Mouse (Mus musculus) c-Kit-negative CD71-positive TER-119-positive erythroid progenitor cells, embryonic 14.5 days (primary cell): Measurements from ENCODE around the gene Cyp27a1.

Experiments used
- DNase-seq: peaks from one replicate; pipeline ENCODE4 v3.0.0-alpha.2; 2013; ENCODE audit warnings: low read depth, low spot score

Cyp27a1 gene

GRCm38 (mm10) chr1:74718113-74718512 is 4.7 kb downstream of the Cyp27a1 start:
- DNase-seq: no peak

GRCm38 (mm10) chr1:74719281-74719680 is 5.9 kb downstream of the Cyp27a1 start:
- DNase-seq: no peak

- no peak for DNase-seq
Measured at GRCm38 (mm10) chr1:74721657-74722056, 8.3 kb downstream of the Cyp27a1 start.

- DNase-seq: no peak
Measured at GRCm38 (mm10) chr1:74723748-74724147, 10.4 kb downstream of the Cyp27a1 start.

- DNase-seq: no peak
Measured at GRCm38 (mm10) chr1:74726114-74726513, 12.7 kb downstream of the Cyp27a1 start.

DNA sequence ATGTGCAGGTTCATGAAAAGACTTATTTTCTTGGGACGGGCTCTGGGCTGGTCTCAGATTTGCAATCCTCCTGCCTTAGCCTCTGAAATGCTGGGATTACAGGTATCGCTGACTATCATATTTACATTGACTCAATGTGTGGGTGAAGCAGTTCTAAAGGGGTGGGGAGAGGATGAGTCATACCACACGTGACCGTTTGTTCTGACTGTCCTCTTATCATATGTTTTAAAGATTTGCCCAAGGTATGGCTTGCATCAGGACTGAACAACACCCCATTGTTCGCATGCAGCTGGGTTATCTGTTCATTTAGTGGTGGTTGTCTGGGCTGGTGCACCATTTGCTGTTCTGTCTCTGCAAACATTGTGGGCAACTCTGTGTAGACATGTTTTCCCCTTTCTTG is 13.3 kb downstream of the Cyp27a1 start:
- DNase-seq: no peak

DNA sequence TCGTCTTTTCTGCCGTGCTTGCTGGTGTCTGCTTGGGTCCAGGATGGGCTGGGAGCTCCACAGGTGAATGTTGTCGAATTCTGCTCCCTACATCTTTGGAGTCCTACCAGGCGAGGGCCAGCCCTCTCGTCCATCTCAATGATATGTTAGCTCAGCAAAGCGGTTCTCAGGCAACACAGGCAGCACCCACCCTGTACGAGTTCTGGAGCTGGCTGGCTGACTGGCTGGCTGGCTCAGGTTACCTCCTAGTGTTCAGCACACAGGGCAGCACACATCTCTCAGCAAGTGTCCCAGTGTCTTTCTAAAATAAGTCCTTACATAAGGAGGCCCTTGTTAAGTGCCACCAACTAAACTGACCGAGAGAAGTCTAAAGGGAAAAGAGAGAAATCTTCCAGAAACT is 15.1 kb downstream of the Cyp27a1 start:
- DNase-seq: no peak

DNA sequence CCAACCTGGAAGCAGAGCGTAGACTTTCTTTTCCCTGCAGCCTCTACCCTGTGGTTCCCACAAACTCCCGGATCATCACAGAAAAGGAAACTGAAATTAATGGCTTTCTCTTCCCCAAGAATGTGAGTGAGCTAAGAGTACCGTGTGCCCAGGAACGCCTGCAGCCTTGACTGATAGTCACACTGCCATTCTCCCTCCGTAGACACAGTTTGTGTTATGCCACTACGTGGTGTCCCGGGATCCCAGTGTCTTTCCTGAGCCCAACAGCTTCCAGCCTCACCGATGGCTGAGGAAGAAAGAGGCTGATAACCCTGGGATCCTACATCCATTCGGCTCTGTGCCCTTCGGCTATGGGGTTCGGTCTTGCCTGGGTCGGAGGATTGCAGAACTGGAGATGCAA is 23.6 kb downstream of the Cyp27a1 start:
- DNase-seq: no peak

GRCm38 (mm10) chr1:74737500-74737899 is 24.1 kb downstream of the Cyp27a1 start:
- no peak for DNase-seq

DNA sequence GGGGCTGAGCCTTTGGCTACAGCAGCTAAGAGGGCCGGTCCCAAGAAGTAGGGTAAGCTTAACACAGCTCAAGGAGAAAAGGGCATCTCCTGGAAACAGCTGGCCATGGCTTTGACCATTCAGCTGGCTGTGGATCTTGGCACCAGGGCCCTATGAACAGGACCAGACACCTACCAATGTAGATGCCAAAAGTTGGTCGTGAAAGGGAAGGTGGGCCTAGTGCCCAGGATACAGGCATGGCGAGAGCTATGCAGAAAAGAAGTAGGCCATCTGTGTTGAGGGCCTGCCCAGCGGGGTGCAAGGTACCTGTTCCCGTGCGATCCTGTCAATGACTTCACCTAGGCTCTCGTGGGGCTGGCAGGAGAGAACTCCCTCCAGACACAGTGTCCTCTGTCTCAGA is 27.5 kb downstream of the Cyp27a1 start:
- DNase-seq: no peak

- no peak for DNase-seq
Measured at GRCm38 (mm10) chr1:74747335-74747734, 34.0 kb downstream of the Cyp27a1 start.

- no peak for DNase-seq
Measured at GRCm38 (mm10) chr1:74748643-74749271, 35.4 kb downstream of the Cyp27a1 start, which contains the start of gene Prkag3. Gene Prkag3 (minus strand): TSS chr1:74749221.

- no peak for DNase-seq
Measured at GRCm38 (mm10) chr1:74749301-74749700, 35.9 kb downstream of the Cyp27a1 start.

DNA sequence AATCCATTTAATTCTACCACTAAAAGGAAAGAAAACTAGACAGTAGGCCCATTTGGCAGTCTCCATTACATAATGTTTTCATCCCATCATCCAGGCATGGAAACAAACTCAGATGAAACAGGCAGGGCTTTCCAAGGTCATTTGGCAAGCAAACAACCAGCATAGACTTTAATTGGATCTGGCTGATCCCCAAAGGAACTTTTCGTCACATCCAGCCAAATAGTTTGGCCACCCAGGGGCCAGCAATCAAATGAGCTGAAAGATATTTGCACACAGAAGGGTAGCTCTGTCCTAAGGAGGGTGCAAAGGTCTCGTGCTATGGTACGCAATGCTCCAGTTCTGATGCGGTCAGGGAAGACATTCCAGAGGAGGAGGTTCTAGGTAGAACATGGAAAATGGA is 37.3 kb downstream of the Cyp27a1 start:
- no peak for DNase-seq

DNA sequence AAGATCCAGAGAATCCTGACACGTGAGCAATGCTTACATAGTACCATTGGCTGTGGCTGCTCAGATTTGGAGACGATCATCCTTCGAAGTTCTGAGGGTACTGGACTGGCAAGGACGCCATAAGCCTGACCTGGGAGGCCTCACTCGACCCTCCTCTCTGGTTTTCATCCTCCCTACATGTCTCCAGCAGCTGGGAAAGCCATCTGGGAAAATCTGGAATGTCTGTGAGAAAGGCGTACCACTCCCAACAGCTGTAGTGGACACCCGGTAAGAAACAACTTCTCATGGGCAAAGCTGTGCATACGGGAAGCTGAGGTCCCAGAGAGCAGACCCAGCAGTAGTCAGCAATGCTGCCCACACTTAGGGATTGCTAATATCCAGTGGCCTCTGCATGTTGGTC is 38.8 kb downstream of the Cyp27a1 start:
- DNase-seq: no peak

- no peak for DNase-seq
Measured at GRCm38 (mm10) chr1:74752833-74753232, 39.5 kb downstream of the Cyp27a1 start.

DNA sequence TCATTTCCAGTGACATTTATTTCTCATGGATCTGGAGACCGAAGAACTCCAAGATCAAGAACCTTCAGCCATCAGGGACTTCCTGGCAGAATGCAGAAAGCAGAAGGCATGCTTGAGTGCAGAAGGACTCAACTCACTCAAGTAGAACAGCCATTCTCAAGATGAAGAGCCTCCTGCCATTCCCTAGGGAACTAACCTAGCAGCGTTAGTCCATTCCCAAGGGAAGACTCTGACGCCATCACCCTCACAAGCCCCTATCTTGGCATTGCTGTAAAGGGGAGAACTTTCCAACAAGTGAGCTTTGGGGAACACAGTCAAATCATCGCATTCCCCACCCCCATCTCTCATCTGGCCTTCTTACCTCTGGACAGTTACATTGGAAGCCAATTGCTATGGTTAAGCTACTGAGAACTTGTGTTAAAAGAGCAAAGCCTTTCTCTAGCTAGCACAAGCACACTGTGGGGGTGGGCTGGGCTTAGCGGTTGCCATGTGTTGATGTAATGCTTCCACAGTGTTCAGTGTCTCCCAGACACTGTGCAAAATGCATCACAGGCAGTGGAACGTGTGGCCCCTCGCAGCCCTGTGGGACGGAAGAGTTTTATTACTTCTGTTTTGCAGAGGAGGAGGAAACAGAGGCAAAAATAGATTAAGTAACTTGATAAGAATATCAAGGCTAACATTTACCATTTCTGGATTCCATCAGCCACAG is 40.0 kb downstream of the Cyp27a1 start:
- no peak for DNase-seq

GRCm38 (mm10) chr1:74754175-74754785 is 40.9 kb downstream of the Cyp27a1 start:
- DNase-seq: no peak

DNA sequence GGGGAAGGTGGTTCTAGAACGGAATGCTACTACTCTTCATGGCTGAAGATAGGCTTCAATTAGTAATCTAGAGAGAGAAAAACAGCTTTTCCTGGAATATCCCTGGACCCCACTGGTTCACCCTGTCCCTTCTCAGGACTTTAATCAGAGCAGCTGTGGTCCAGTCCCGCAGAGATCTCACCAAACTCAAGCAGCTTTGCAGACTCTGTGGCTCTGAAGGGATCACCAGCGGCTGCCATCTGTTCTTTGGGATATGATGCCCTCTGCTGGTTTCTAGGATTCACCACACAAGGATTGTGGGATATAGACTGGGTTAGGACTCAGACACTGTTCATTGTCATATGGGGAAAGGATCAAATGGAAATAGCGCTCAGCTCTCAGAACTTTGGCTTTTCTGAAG is 46.4 kb downstream of the Cyp27a1 start:
- DNase-seq: no peak

DNA sequence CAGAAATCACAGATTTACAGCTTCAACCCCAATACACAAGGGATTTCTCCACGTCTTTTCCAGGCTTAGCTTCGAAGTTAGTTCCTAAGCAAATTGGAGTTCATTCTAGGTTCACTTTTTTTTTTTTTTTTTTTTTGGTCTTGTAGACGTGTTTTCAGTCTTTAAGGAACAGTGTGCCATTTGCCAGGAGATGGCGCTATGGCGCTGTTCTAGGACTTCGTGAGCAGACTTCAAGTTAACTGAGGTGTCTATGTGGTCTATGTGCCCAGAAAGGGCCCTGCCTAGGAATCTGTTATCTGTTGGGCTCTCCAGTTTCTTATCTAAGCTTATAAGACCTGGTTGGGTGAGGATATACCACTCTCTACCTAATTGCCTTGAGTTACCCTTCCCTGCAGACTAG is 49.7 kb downstream of the Cyp27a1 start:
- no peak for DNase-seq

DNA sequence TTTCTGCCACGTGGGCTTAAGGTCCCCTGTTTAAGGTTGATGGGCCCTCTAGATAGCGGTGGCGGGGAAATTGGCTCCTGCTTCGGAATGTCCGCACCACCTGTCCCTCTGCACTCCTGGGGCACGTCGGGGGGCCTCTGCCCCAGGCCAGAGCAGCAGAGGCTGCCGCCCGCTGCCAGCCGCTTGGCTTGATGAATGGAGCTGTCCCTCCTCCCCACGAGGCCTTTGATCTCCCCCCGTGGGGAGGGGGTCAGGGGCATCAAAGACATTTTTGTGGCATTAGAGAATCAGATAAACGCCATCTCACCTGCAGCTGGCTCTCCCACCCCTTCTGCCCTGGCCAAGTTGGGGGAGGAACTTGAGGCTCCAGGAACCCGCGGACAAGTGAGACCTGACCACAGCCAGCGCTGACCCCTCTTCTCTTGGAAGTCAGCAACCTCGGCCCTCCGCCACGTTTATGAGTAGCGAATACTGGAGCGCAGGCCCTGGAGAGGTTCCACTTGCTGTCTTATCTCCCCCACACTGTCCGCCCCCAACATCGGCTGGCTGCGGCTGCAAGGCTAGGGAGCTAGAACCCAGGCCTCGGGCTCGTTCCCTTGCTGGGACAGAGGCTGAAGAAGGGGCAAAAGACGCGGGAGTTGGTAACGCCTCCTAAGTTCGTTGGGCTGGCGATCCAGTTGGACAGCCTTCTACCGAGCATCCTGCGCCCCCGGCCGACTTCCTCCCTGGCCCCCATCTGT is 57.5 kb downstream of the Cyp27a1 start:
- no peak for DNase-seq

DNA sequence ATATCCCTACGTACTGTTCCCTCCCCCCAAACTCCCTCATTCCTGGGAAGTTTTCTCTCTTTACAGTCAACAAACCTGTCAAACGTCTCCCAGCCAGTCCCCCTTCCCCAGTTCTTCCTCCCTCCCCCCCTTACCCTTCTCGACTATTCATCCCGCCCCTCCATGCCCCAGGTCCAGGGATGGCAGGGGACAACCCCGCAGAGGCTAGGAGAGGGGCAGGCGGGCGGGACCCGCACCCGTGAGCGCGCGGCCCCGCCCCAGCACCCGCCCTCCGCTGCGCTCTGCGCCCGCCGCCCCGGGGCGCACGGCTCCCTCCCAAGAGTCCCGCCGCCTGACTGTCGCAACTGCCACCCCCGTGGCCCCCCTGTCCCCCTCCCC is 58.1 kb downstream of the Cyp27a1 start:
- no peak for DNase-seq

DNA sequence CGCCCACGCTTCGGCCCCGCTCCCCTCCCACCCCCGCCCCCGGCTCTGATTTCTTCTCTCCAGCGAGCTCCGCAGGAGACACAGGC is 58.3 kb downstream of the Cyp27a1 start, which contains the start of gene Wnt6:
Gene Wnt6 (plus strand): TSS at position 48 of the 86 bp plus-strand sequence.
- no peak for DNase-seq
